Mouse (Mus musculus): ENCODE data around the gene Olfr1333.
"Not testable (repeated sequence)": the region's sequence is repeated elsewhere in the genome, so short reads cannot be mapped to it uniquely, and the experiment has no call there.

Olfr1333 gene

GRCm38 (mm10) chr4:118836179-118836578 is at the start of gene Olfr1333:
Olfr1333 (minus strand) TSS chr4:118836279.
- no peak for DNase-seq (ENCODE audit: low read depth, low spot score)

GRCm38 (mm10) chr4:118867566-118867965 is 31.5 kb upstream of the Olfr1333 start:
- no peak for DNase-seq (ENCODE audit: low read depth, low spot score)

- no peak for DNase-seq (ENCODE audit: low read depth, low spot score)
These were observed 28.3 kb upstream of the Olfr1333 start, which contains the start of gene Olfr1331 for GRCm38 (mm10) chr4:118864349-118864748. Olfr1331 (plus strand) TSS chr4:118864649.

GRCm38 (mm10) chr4:118862704-118863103 is 26.6 kb upstream of the Olfr1333 start:
- DNase-seq (ENCODE audit: low read depth, low spot score) = no peak

GRCm38 (mm10) chr4:118861791-118862190 is 25.7 kb upstream of the Olfr1333 start:
- no peak for DNase-seq (ENCODE audit: low read depth, low spot score)

- no peak for DNase-seq (ENCODE audit: low read depth, low spot score)
These were observed 17.2 kb downstream of the Olfr1333 start for GRCm38 (mm10) chr4:118818921-118819320.

- no peak for DNase-seq (ENCODE audit: low read depth, low spot score)
These were observed 26.2 kb downstream of the Olfr1333 start, which contains the start of gene Olfr1335 for GRCm38 (mm10) chr4:118809844-118810243. Olfr1335 (minus strand) TSS chr4:118809944.

GRCm38 (mm10) chr4:118792796-118793195 is 43.3 kb downstream of the Olfr1333 start:
- DNase-seq (ENCODE audit: low read depth, low spot score) = not testable (repeated sequence)

- DNase-seq (ENCODE audit: low read depth, low spot score) = no peak
These were observed 53.6 kb downstream of the Olfr1333 start, which contains the start of gene Olfr1337 for GRCm38 (mm10) chr4:118782486-118782885. Olfr1337 (minus strand) TSS chr4:118782586.

All from ES-CJ7 (cell line).